Mouse (Mus musculus) erythroblast, embryonic 14.5 days (primary cell): ENCODE measurements around the gene Gm11559. TPM values are rescaled to one million over a fixed set of nuclear protein-coding genes. Genes with fewer than 3 reads are reported as not detected.

Experiments
- H3K27me3 ChIP-seq: 2 replicates; pipeline ENCODE4 v1.6.1; 2012; ENCODE audit warnings: inconsistent platforms; ENCODE audit not compliant: control insufficient read depth
- H3K36me3 ChIP-seq: 2 replicates; pipeline ENCODE4 v1.6.1; 2012; ENCODE audit warnings: mild to moderate bottlenecking, inconsistent platforms; ENCODE audit not compliant: control insufficient read depth
- H3K4me1 ChIP-seq: 2 replicates; pipeline ENCODE4 v1.6.1; 2012; ENCODE audit warnings: inconsistent platforms; ENCODE audit not compliant: control insufficient read depth
- H3K4me3 ChIP-seq: replicated peaks from 2 replicates; pipeline ENCODE3; 2012; ENCODE audit warnings: moderate library complexity, mild to moderate bottlenecking, inconsistent platforms
- H3K9me3 ChIP-seq: 2 replicates; pipeline ENCODE4 v1.6.1; 2012; ENCODE audit warnings: low read length, inconsistent platforms, mixed read lengths; ENCODE audit not compliant: control insufficient read depth
- GATA1 ChIP-seq: IDR thresholded peaks from 2 replicates; pipeline ENCODE4 v1.6.1; 2012; ENCODE audit warnings: low read length, inconsistent platforms, mixed read lengths
- TAL1 ChIP-seq: IDR thresholded peaks from 3 replicates; pipeline ENCODE4 v1.6.1; 2012; ENCODE audit warnings: low read length, inconsistent platforms, mixed read lengths
- polyA plus RNA-seq: library from polyadenylated mRNA; stranded (reverse); fragments of >175 nt; gene quantifications from 2 replicates; pipeline ENCODE4 v1.2.3, GENCODE M21; 2012

Gene Gm11559
- polyA plus RNA-seq, 1 experiment = not detected

DNA sequence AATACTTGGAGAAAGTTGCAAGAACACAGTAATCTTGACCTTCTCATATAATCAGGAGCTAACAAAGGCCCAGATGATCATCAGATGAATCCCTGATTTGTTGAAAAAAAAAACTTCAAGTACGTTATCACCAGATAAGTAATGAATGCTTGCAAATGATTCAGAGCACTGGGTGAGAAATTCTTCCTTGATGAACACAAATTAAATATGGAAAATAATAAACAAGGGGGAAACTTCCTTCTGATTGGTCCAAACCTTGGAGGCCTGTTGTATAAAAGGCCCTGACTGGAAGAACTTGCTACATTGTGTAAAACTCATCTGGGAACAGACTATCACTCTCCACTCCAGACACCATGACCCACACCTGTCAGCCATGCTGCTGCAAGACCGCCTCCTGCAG lies 43.3 kb downstream of the Gm11559 start, which contains the start of gene Krtap31-1:
Gene Krtap31-1 (plus strand): TSS at position 301 of the 400 bp plus-strand sequence.
- TF ChIP-seq TAL1 (no peak), GATA1 (no peak)
- Histone ChIP-seq H3K4me1 (no peaks in the 10 kb centered on the region), H3K9me3 (peaks cover 6% of the 10 kb centered on the region; the same call in 1 of the 2 replicates), H3K4me3 (no peak within 1 kb of the TSS), H3K36me3 (no peaks in the 10 kb centered on the region), H3K27me3 (no peaks in the 10 kb centered on the region)

DNA sequence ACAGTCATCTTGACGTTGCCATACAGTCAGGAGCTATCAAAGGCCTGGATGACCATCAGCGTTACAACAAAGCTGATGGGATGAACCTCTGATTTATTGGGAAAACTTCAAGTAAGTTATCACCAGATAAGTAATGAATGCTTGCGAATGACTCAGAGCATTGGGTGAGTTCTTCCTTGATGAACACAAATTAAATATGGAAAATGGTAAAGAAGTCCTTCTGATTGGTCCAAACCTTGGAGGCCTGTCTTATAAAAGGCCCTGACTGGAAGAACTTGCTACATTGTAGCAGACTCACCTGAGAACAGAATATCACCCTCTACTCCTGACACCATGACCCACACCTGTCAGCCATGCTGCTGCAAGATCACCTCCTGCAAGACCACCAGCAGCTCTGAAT lies 50.2 kb downstream of the Gm11559 start, which contains the start of gene Gm11565:
Gene Gm11565 (plus strand): TSS at position 301 of the 400 bp plus-strand sequence.
- Histone ChIP-seq H3K4me1 (no peaks in the 10 kb centered on the region), H3K9me3 (peaks cover 9% of the 10 kb centered on the region), H3K36me3 (no peaks in the 10 kb centered on the region), H3K4me3 (no peak within 1 kb of the TSS), H3K27me3 (no peaks in the 10 kb centered on the region)
- TF ChIP-seq TAL1 (no peak), GATA1 (no peak)

Other genes with a start within 250 kb of the Gm11559 start
- not detected in 2 replicates for gene Krtap2-4, start 249.6 kb upstream of the Gm11559 start, polyA plus RNA-seq
- not detected in 2 replicates for gene Gm11562, start 244.0 kb upstream of the Gm11559 start, polyA plus RNA-seq
- not detected in 2 replicates for gene Krtap4-1, start 236.2 kb upstream of the Gm11559 start, polyA plus RNA-seq
- not detected in 2 replicates for gene Krtap4-2, start 229.4 kb upstream of the Gm11559 start, polyA plus RNA-seq
- gene Krtap4-7, start 220.4 kb upstream of the Gm11559 start, polyA plus RNA-seq = not detected in 2 replicates
- gene Gm11555, start 214.2 kb upstream of the Gm11559 start, polyA plus RNA-seq = not detected in 2 replicates
- not detected in 2 replicates for gene Gm11563, start 205.5 kb upstream of the Gm11559 start, polyA plus RNA-seq
- not detected in 2 replicates for gene Krtap4-6, start 198.5 kb upstream of the Gm11559 start, polyA plus RNA-seq
- not detected in 2 replicates for gene Gm14190, start 173.7 kb upstream of the Gm11559 start, polyA plus RNA-seq
- gene Gm14180, start 130.2 kb upstream of the Gm11559 start, polyA plus RNA-seq = not detected in 2 replicates
- gene Gm11595, start 91.6 kb upstream of the Gm11559 start, polyA plus RNA-seq = not detected in 2 replicates
- not detected in 2 replicates for gene Krtap4-8, start 83.8 kb upstream of the Gm11559 start, polyA plus RNA-seq
- not detected in 2 replicates for gene Krtap4-9, start 79.3 kb upstream of the Gm11559 start, polyA plus RNA-seq
- gene Gm11596, start 71.0 kb upstream of the Gm11559 start, polyA plus RNA-seq = not detected in 2 replicates
- gene Gm11569, start 65.5 kb upstream of the Gm11559 start, polyA plus RNA-seq = not detected in 2 replicates
- gene Gm11554, start 60.0 kb upstream of the Gm11559 start, polyA plus RNA-seq = not detected in 2 replicates
- gene Krtap4-13, start 54.6 kb upstream of the Gm11559 start, polyA plus RNA-seq = not detected in 2 replicates
- not detected in 2 replicates for gene Gm11564, start 48.8 kb upstream of the Gm11559 start, polyA plus RNA-seq
- not detected in 2 replicates for gene 2300003K06Rik, start 26.4 kb upstream of the Gm11559 start, polyA plus RNA-seq
- gene Krtap4-16, start 12.9 kb upstream of the Gm11559 start, polyA plus RNA-seq = not detected in 2 replicates
- gene Gm11568, start 6.6 kb upstream of the Gm11559 start, polyA plus RNA-seq = 0.04 TPM in 1 of 2 replicates, not detected in the other
- not detected in 2 replicates for gene Krtap9-1, start 8.9 kb downstream of the Gm11559 start, polyA plus RNA-seq
- not detected in 2 replicates for gene Gm11567, start 14.7 kb downstream of the Gm11559 start, polyA plus RNA-seq
- not detected in 2 replicates for gene Krtap31-1, start 43.4 kb downstream of the Gm11559 start, polyA plus RNA-seq
- gene Gm11565, start 50.3 kb downstream of the Gm11559 start, polyA plus RNA-seq = not detected in 2 replicates
- gene Krtap31-2, start 71.8 kb downstream of the Gm11559 start, polyA plus RNA-seq = not detected in 2 replicates
- not detected in 2 replicates for gene Krtap9-5, start 84.0 kb downstream of the Gm11559 start, polyA plus RNA-seq
- gene Krtap29-1, start 114.6 kb downstream of the Gm11559 start, polyA plus RNA-seq = not detected in 2 replicates
- gene Krtap16-1, start 122.1 kb downstream of the Gm11559 start, polyA plus RNA-seq = not detected in 2 replicates
- gene Krtap17-1, start 129.5 kb downstream of the Gm11559 start, polyA plus RNA-seq = not detected in 2 replicates
- gene Krt33a, start 151.7 kb downstream of the Gm11559 start, polyA plus RNA-seq = not detected in 2 replicates
- not detected in 2 replicates for gene Krt33b, start 165.4 kb downstream of the Gm11559 start, polyA plus RNA-seq
- not detected in 2 replicates for gene Krt34, start 177.1 kb downstream of the Gm11559 start, polyA plus RNA-seq
- gene Krt31, start 186.1 kb downstream of the Gm11559 start, polyA plus RNA-seq = not detected in 2 replicates
- not detected in 2 replicates for gene Krt32, start 223.8 kb downstream of the Gm11559 start, polyA plus RNA-seq
- gene Krt35, start 231.8 kb downstream of the Gm11559 start, polyA plus RNA-seq = not detected in 2 replicates
- gene Krt36, start 241.2 kb downstream of the Gm11559 start, polyA plus RNA-seq = not detected in 2 replicates